Mouse (Mus musculus): ENCODE measurements around the gene Cdc34.
"Not testable (repeated sequence)": the region's sequence is repeated elsewhere in the genome, so short reads cannot be mapped to it uniquely, and the experiment has no call there.

Cdc34 gene

GRCm38 (mm10) chr10:79697916-79698315 lies 15.9 kb downstream of the Cdc34 start:
- peak; percentile 91 for DNase-seq

GRCm38 (mm10) chr10:79698459-79698858 lies 16.5 kb downstream of the Cdc34 start:
- peak; percentile 59 for DNase-seq

- no peak for DNase-seq
Measured at GRCm38 (mm10) chr10:79700676-79701075, 18.7 kb downstream of the Cdc34 start.

- no peak for DNase-seq
Measured at GRCm38 (mm10) chr10:79701443-79702129, 19.6 kb downstream of the Cdc34 start.

- not testable (repeated sequence) for DNase-seq
Measured at GRCm38 (mm10) chr10:79702970-79703369, 21.0 kb downstream of the Cdc34 start.

GRCm38 (mm10) chr10:79703541-79703940 lies 21.5 kb downstream of the Cdc34 start:
- no peak for DNase-seq

- peak; percentile 99 for DNase-seq
Measured at GRCm38 (mm10) chr10:79704065-79704969, 22.3 kb downstream of the Cdc34 start, which contains the start of gene Bsg. TSS of gene Bsg (plus strand) at chr10:79704491.

GRCm38 (mm10) chr10:79704970-79705360 lies 23.0 kb downstream of the Cdc34 start:
- peak; percentile 62 for DNase-seq

- no peak for DNase-seq
Measured at GRCm38 (mm10) chr10:79705951-79706350, 24.0 kb downstream of the Cdc34 start.

GRCm38 (mm10) chr10:79706406-79707094 lies 24.6 kb downstream of the Cdc34 start:
- DNase-seq, result peak; percentile 79

GRCm38 (mm10) chr10:79707162-79707561 lies 25.2 kb downstream of the Cdc34 start:
- DNase-seq, result peak; percentile 90

GRCm38 (mm10) chr10:79707759-79708158 lies 25.8 kb downstream of the Cdc34 start:
- peak; percentile 43 for DNase-seq

GRCm38 (mm10) chr10:79708668-79709067 lies 26.7 kb downstream of the Cdc34 start:
- DNase-seq, result peak; percentile 46

GRCm38 (mm10) chr10:79709307-79709706 lies 27.3 kb downstream of the Cdc34 start:
- DNase-seq, result no peak

- no peak for DNase-seq
Measured at GRCm38 (mm10) chr10:79712029-79712428, 30.0 kb downstream of the Cdc34 start.

GRCm38 (mm10) chr10:79712499-79713126 lies 30.6 kb downstream of the Cdc34 start:
- peak; percentile 80 for DNase-seq

GRCm38 (mm10) chr10:79713163-79713562 lies 31.2 kb downstream of the Cdc34 start:
- DNase-seq, result no peak

GRCm38 (mm10) chr10:79714996-79715395 lies 33.0 kb downstream of the Cdc34 start:
- peak; percentile 76 for DNase-seq

- peak; percentile 79 for DNase-seq
Measured at GRCm38 (mm10) chr10:79716254-79716987, 34.4 kb downstream of the Cdc34 start, which contains the start of gene Hcn2. TSS of gene Hcn2 (plus strand) at chr10:79716634.

GRCm38 (mm10) chr10:79716988-79717355 lies 35.0 kb downstream of the Cdc34 start:
- peak; percentile 82 for DNase-seq

- DNase-seq, result peak; percentile 77
Measured at GRCm38 (mm10) chr10:79717640-79718357, 35.8 kb downstream of the Cdc34 start.
